Mouse (Mus musculus) E14TG2a.4 (cell line): Measurements from ENCODE around the gene Med12l.

Source experiments
- H3K27me3 ChIP-seq: 2 replicates; pipeline ENCODE4 v1.6.1; 2014; ENCODE audit warnings: low read length, control low read depth; ENCODE audit not compliant: insufficient read depth
- H3K36me3 ChIP-seq: 2 replicates; pipeline ENCODE4 v1.6.1; 2014; ENCODE audit warnings: low read length, control low read depth; ENCODE audit not compliant: insufficient read depth
- H3K4me1 ChIP-seq: replicated peaks from 2 replicates; pipeline ENCODE4 v1.6.1; 2014; ENCODE audit warnings: low read depth, low read length, control low read depth
- H3K4me3 ChIP-seq: replicated peaks from 2 replicates; pipeline ENCODE4 v1.5.1; 2014; ENCODE audit warnings: mild to moderate bottlenecking, low read length
- H3K9me3 ChIP-seq: 2 replicates; pipeline ENCODE4 v1.6.1; 2014; ENCODE audit warnings: low read length, control low read depth
- CTCF ChIP-seq: conservative IDR thresholded peaks from 2 replicates; pipeline ENCODE4 v1.5.1; 2014; ENCODE audit warnings: low read length
- NANOG ChIP-seq: IDR thresholded peaks from 2 replicates; pipeline ENCODE4 v1.6.1; 2014; ENCODE audit warnings: borderline replicate concordance, low read length, mixed read lengths
- POU5F1 ChIP-seq: IDR thresholded peaks from 2 replicates; pipeline ENCODE4 v1.6.1; 2014; ENCODE audit warnings: low read length, borderline replicate concordance

The Med12l gene

GRCm38 (mm10) chr3:59041487-59041886, 35.9 kb downstream of the Med12l start:
- no peak for TF ChIP-seq POU5F1
- no peak for TF ChIP-seq CTCF
- TF ChIP-seq NANOG: no peak
- H3K9me3 ChIP-seq: no peaks in the 10 kb centered on the region

GRCm38 (mm10) chr3:59054834-59055535, 49.4 kb downstream of the Med12l start:
- peaks cover 4% of the 10 kb centered on the region; the same call in 1 of the 2 replicates for H3K27me3 ChIP-seq
- no peaks in the 10 kb centered on the region for H3K36me3 ChIP-seq
- no peaks in the 10 kb centered on the region for H3K4me1 ChIP-seq
- H3K4me3 ChIP-seq: no peak overlapping the region
- TF ChIP-seq POU5F1: no peak
- no peak for TF ChIP-seq CTCF
- TF ChIP-seq NANOG: no peak
- H3K9me3 ChIP-seq: no peaks in the 10 kb centered on the region

More at GRCm38 (mm10) chr3:59041487-59041886, 35.9 kb downstream of the Med12l start:
- Histone ChIP-seq H3K27me3 (no peaks in the 10 kb centered on the region), H3K4me1 (no peaks in the 10 kb centered on the region), H3K36me3 (no peaks in the 10 kb centered on the region), H3K4me3 (no peak overlapping the region)

- Histone ChIP-seq H3K27me3 (peaks cover 2% of the 10 kb centered on the region; the same call in 1 of the 2 replicates), H3K36me3 (no peaks in the 10 kb centered on the region), H3K4me3 (no peak overlapping the region), H3K9me3 (no peaks in the 10 kb centered on the region), H3K4me1 (no peaks in the 10 kb centered on the region)
- TF ChIP-seq CTCF (peak; percentile 61), NANOG (no peak)
Measured at GRCm38 (mm10) chr3:59059022-59059541, 53.5 kb downstream of the Med12l start.

- Histone ChIP-seq H3K4me1 (no peaks in the 10 kb centered on the region), H3K4me3 (no peak overlapping the region), H3K9me3 (no peaks in the 10 kb centered on the region), H3K27me3 (no peaks in the 10 kb centered on the region), H3K36me3 (no peaks in the 10 kb centered on the region)
- TF ChIP-seq NANOG (no peak), CTCF (no peak), POU5F1 (no peak)
Measured at GRCm38 (mm10) chr3:59060131-59060530, 54.5 kb downstream of the Med12l start.

- H3K27me3 ChIP-seq: no peaks in the 10 kb centered on the region
Measured at GRCm38 (mm10) chr3:59062141-59062540, 56.5 kb downstream of the Med12l start.

GRCm38 (mm10) chr3:59063431-59063830, 57.8 kb downstream of the Med12l start:
- no peaks in the 10 kb centered on the region for H3K27me3 ChIP-seq
- TF ChIP-seq NANOG (no peak), CTCF (no peak), POU5F1 (no peak)
- no peaks in the 10 kb centered on the region for H3K36me3 ChIP-seq
- no peak overlapping the region for H3K4me3 ChIP-seq
- no peaks in the 10 kb centered on the region for H3K4me1 ChIP-seq
- no peaks in the 10 kb centered on the region for H3K9me3 ChIP-seq

More at GRCm38 (mm10) chr3:59062141-59062540, 56.5 kb downstream of the Med12l start:
- H3K9me3 ChIP-seq: no peaks in the 10 kb centered on the region
- no peak for TF ChIP-seq CTCF
- TF ChIP-seq POU5F1: no peak
- no peak for TF ChIP-seq NANOG
- H3K4me1 ChIP-seq: no peaks in the 10 kb centered on the region
- no peak overlapping the region for H3K4me3 ChIP-seq
- H3K36me3 ChIP-seq: no peaks in the 10 kb centered on the region

GRCm38 (mm10) chr3:59065937-59066336, 60.3 kb downstream of the Med12l start:
- no peak for TF ChIP-seq NANOG
- TF ChIP-seq POU5F1: no peak
- no peak for TF ChIP-seq CTCF
- Histone ChIP-seq H3K36me3 (no peaks in the 10 kb centered on the region), H3K4me3 (no peak overlapping the region), H3K4me1 (no peaks in the 10 kb centered on the region), H3K9me3 (no peaks in the 10 kb centered on the region), H3K27me3 (no peaks in the 10 kb centered on the region)

- H3K4me1 ChIP-seq: no peaks in the 10 kb centered on the region
- H3K4me3 ChIP-seq: no peak overlapping the region
- H3K9me3 ChIP-seq: no peaks in the 10 kb centered on the region
- H3K27me3 ChIP-seq: no peaks in the 10 kb centered on the region
- no peak for TF ChIP-seq POU5F1
- no peaks in the 10 kb centered on the region for H3K36me3 ChIP-seq
Measured at GRCm38 (mm10) chr3:59066558-59067294, 61.1 kb downstream of the Med12l start.
